Mouse (Mus musculus) midbrain, embryonic 16.5 days (tissue): ENCODE results near the gene Zfp853. TPM values are rescaled to one million over a fixed set of nuclear protein-coding genes. Genes with fewer than 3 reads are reported as not detected.

Source experiments
- ATAC-seq: fragments of 200-750 bp; cut with Nextera tagmentation; 2 replicates; pipeline ENCODE4 v1.8.0; 2017; ENCODE audit warnings: moderate TSS enrichment
- H3K27ac ChIP-seq: fragments of 300-500 bp; sonication (generic); 2 replicates; pipeline ENCODE4 v1.5.1; 2014; ENCODE audit warnings: mild to moderate bottlenecking, low read length, mixed read lengths
- H3K27me3 ChIP-seq: fragments of 300-500 bp; sonication (generic); 2 replicates; pipeline ENCODE4 v1.6.1; 2014; ENCODE audit warnings: low read depth, low read length, mixed read lengths; ENCODE audit not compliant: control insufficient read depth, insufficient read depth
- H3K36me3 ChIP-seq: fragments of 300-500 bp; sonication (generic); 2 replicates; pipeline ENCODE4 v1.6.1; 2014; ENCODE audit warnings: mild to moderate bottlenecking, low read length, moderate library complexity, mixed read lengths; ENCODE audit not compliant: control insufficient read depth, insufficient read depth
- H3K4me1 ChIP-seq: fragments of 300-500 bp; sonication (generic); 2 replicates; pipeline ENCODE4 v1.6.1; 2014; ENCODE audit warnings: mild to moderate bottlenecking, low read length, mixed read lengths; ENCODE audit not compliant: control insufficient read depth, insufficient read depth
- H3K4me2 ChIP-seq: fragments of 300-500 bp; sonication (generic); 2 replicates; pipeline ENCODE4 v1.6.1; 2014; ENCODE audit warnings: mild to moderate bottlenecking, low read length, mixed read lengths
- H3K4me3 ChIP-seq: fragments of 300-500 bp; sonication (generic); 2 replicates; pipeline ENCODE4 v1.5.1; 2014; ENCODE audit warnings: low read depth, mild to moderate bottlenecking, low read length, moderate library complexity, mixed read lengths
- H3K9ac ChIP-seq: fragments of 300-500 bp; sonication (generic); 2 replicates; pipeline ENCODE4 v1.6.1; 2014; ENCODE audit warnings: low read depth, low read length, mixed read lengths
- H3K9me3 ChIP-seq: fragments of 300-500 bp; sonication (generic); replicated peaks from 2 replicates; pipeline ENCODE4 v1.6.1; 2014; ENCODE audit warnings: mild to moderate bottlenecking, low read length, mixed read lengths; ENCODE audit not compliant: control insufficient read depth, poor library complexity, severe bottlenecking
- WGBS: fragments of 180-500 bp; shearing (Covaris S2); extraction: QIAGEN DNeasy Blood & Tissue Kit; methylation state at CpG from one replicate; pipeline ENCODE4 v1.1.7; 2014; 5-methylcytosine and 5-hydroxymethylcytosine counted together
- polyA plus RNA-seq: library from polyadenylated mRNA; unstranded; fragments of >200 nt; fragmentation: Nextera tagmentation; extraction: Ambion mirVana; gene quantifications from 2 replicates; pipeline ENCODE4 v1.2.1, GENCODE M21; 2015

Zfp853 gene
- polyA plus RNA-seq, 1 experiment from 2014 or later = 0.48 TPM

DNA sequence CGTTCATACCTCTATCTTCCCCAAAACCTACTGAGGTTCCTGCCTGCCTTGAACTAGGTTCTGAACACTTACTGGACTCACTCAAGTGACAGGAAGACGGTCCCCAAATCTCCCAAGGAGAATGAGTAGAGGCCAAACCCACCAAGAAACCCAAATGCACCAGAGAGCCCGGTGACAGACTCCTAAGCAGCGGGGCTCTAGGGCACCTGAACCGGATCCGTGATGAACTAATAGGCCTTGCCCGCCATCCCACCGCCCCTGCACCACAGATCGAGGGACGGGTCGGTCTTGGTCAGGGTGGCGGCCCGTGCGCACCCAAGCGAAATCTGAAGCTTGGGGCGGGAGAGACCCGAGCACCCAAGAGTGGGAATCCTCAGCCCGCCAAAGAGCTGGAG lies 40.6 kb downstream of the Zfp853 start:
- Histone ChIP-seq H3K27ac (no peak overlapping the region), H3K27me3 (peaks cover 24% of the 10 kb centered on the region), H3K36me3 (peaks cover 49% of the 10 kb centered on the region), H3K9ac (no peak overlapping the region), H3K4me2 (no peak overlapping the region), H3K9me3 (no peaks in the 10 kb centered on the region; the same call in 1 of the 2 replicates), H3K4me1 (peaks cover 14% of the 10 kb centered on the region), H3K4me3 (no peak overlapping the region)
- no peak for ATAC-seq
- 39% methylated on average over 18 of the region's 18 CpGs for WGBS

DNA sequence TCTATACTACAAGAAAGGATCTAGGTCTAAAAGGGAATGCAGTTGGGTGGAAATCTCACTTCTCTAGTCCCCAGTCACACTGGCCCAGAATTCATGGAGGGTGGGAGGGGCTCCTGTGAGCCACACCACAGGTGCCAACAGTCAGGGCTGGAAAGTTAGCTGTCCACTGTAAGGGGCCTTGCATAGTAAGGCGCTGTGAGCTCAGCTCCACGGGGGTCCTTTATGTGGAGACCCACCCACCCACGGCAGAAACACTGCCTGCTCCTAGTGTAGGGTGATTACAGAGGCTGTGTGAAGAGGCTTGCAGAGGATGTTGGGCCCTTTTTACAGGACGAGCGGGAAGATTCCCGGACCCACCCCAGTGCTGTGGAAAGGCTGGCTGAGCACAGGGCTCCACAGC lies 41.4 kb downstream of the Zfp853 start:
- Histone ChIP-seq H3K4me3 (no peak overlapping the region), H3K27ac (no peak overlapping the region), H3K4me1 (peaks cover 14% of the 10 kb centered on the region), H3K36me3 (peaks cover 52% of the 10 kb centered on the region), H3K9me3 (no peaks in the 10 kb centered on the region; the same call in 1 of the 2 replicates), H3K27me3 (peaks cover 16% of the 10 kb centered on the region), H3K4me2 (no peak overlapping the region), H3K9ac (no peak overlapping the region)
- peak; percentile 33 for ATAC-seq
- 61% methylated on average over 6 of the region's 6 CpGs for WGBS

DNA sequence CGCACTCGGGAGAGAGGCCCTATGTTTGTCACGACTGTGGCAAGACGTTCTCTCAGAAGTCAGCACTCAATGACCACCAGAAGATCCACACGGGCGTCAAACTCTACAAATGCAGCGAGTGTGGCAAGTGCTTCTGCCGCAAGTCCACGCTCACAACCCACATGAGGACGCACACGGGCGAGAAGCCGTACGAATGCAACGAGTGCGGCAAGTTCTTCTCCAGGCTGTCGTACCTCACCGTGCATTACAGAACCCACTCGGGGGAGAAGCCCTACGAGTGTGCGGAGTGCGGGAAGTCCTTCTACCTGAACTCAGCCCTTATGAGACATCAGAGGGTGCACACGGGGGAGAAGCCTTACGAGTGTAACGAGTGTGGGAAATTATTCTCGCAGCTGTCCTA lies 48.5 kb downstream of the Zfp853 start:
- no peak overlapping the region for H3K27ac ChIP-seq
- 97% methylated on average over 26 of the region's 26 CpGs for WGBS
- no peak overlapping the region for H3K4me3 ChIP-seq
- no peaks in the 10 kb centered on the region for H3K27me3 ChIP-seq
- no peak overlapping the region for H3K4me2 ChIP-seq
- H3K9ac ChIP-seq = no peak overlapping the region
- no peak for ATAC-seq
- peaks cover 69% of the 10 kb centered on the region for H3K36me3 ChIP-seq
- no peaks in the 10 kb centered on the region for H3K4me1 ChIP-seq
- H3K9me3 ChIP-seq = no peaks in the 10 kb centered on the region

Other genes with a start within 250 kb of the Zfp853 start
- gene Rnf216, start 180.6 kb downstream of the Zfp853 start, polyA plus RNA-seq = 28.9 and 34.4 TPM in 2 replicates
- gene Olfr718-ps1, start 146.0 kb downstream of the Zfp853 start, polyA plus RNA-seq = not detected in 2 replicates
- 11.6 and 12.5 TPM in 2 replicates for gene Rbak, start 112.8 kb downstream of the Zfp853 start, polyA plus RNA-seq
- not detected in 2 replicates for gene Spdye4b, start 112.6 kb downstream of the Zfp853 start, polyA plus RNA-seq
- gene Spdye4a, start 66.7 kb downstream of the Zfp853 start, polyA plus RNA-seq = not detected in 2 replicates
- gene Zfp12, start 58.5 kb downstream of the Zfp853 start, polyA plus RNA-seq = 18.9 and 20.0 TPM in 2 replicates
- 8.7 and 9.6 TPM in 2 replicates for gene Zfp316, start 23.6 kb downstream of the Zfp853 start, polyA plus RNA-seq
- 25.3 and 31.3 TPM in 2 replicates for gene E130309D02Rik, start 21.7 kb upstream of the Zfp853 start, polyA plus RNA-seq
- 70.4 and 71.7 TPM in 2 replicates for gene Zdhhc4, start 35.6 kb upstream of the Zfp853 start, polyA plus RNA-seq
- gene Grid2ip, start 63.7 kb upstream of the Zfp853 start, polyA plus RNA-seq = 0.80 and 0.87 TPM in 2 replicates
- gene Kdelr2, start 110.2 kb upstream of the Zfp853 start, polyA plus RNA-seq = 123 and 133 TPM in 2 replicates
- gene Daglb, start 171.0 kb upstream of the Zfp853 start, polyA plus RNA-seq = 21.5 and 22.8 TPM in 2 replicates
- 378 and 409 TPM in 2 replicates for gene Rac1, start 234.4 kb upstream of the Zfp853 start, polyA plus RNA-seq